Mouse (Mus musculus) olfactory bulb, adult 2 months (tissue): ENCODE results near the gene Vkorc1.

ENCODE experiments used
- CTCF ChIP-seq: fragments of 200-500 bp; IDR thresholded peaks from 2 replicates; pipeline ENCODE4 v1.5.1; 2012; ENCODE audit warnings: low read depth, mild to moderate bottlenecking, low read length, moderate library complexity; ENCODE audit not compliant: insufficient read depth
- POLR2A ChIP-seq: fragments of 200-500 bp; IDR thresholded peaks from 2 replicates; pipeline ENCODE4 v1.6.1; 2012; ENCODE audit warnings: mild to moderate bottlenecking, low read depth, low read length, moderate library complexity; ENCODE audit not compliant: insufficient read depth

DNA sequence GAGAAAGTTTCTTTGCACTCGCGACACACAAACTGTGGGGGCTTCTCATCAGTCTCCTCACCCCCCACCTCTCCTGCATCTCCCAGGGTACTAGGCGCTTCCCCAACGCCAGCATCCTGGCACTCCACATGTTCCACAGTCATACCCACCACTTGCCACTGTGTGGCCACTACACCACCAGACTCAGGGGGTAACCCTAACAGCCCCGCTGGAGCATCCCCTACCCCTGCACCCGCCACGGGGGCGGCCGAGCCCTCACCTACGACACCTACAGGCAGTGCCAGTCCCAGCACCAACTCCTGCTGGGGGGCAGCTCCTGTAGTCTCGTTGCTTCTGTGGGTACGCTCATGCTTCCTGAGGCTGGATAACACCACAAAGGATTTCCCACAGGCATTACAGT lies 29.0 kb downstream of the Vkorc1 start:
- TF ChIP-seq CTCF (no peak), POLR2A (no peak)
